ENCODE assay signal across 16 mouse cellular contexts in genomic region chr9:52229589-52229988, GRCm38 (mm10).
DNase-seq lines count a peak whose midpoint lies in the region; ATAC-seq lines count a peak whose summit lies in the region.
"Had no signal": no experiment of that assay in that cellular context is flagged by ENCODE, and none has a peak within 500 bp of the region (broad histone marks: within the 10 kb centered on the region; RNA-seq: fewer than 3 reads in every experiment).

No protein-coding gene starts in this region.

- no peak overlapping the region for H3K9ac ChIP-seq in forebrain, embryonic 14.5 days (ENCODE audit: low read length)
- no peak overlapping the region for H3K9ac ChIP-seq in midbrain, embryonic 14.5 days (replicated peaks; ENCODE audit: low read length)
- H3K9ac ChIP-seq: embryonic facial prominence, embryonic 15.5 days; forebrain, embryonic 12.5 days; limb, embryonic 13.5 days had no signal

- whole genome bisulfite sequencing in forebrain, embryonic 14.5 days, result 96% methylated on average over 9 of the region's 9 CpGs
- 93% methylated on average over 9 of the region's 9 CpGs for WGBS in midbrain, embryonic 14.5 days

- H3K27ac ChIP-seq in forebrain, embryonic 14.5 days (ENCODE audit: low read depth, low read length), result no peak overlapping the region
- no peak overlapping the region for H3K27ac ChIP-seq in midbrain, embryonic 14.5 days (replicated peaks; ENCODE audit: low read depth, low read length)
- H3K27ac ChIP-seq: embryonic facial prominence, embryonic 15.5 days; forebrain, embryonic 12.5 days; gastrocnemius, adult 2 months; heart, embryonic 10.5 days; limb, embryonic 13.5 days had no signal

- peak; percentile 1 for DNase-seq in CD4-positive, CD25-positive, alpha-beta regulatory T cell, adult 2 months (ENCODE audit: low read depth, low spot score)
- peak; percentile 88 for DNase-seq in A20 (ENCODE audit: low read depth, low spot score)
- no peak for DNase-seq in forebrain, embryonic 14.5 days (ENCODE audit: low spot score)
- no peak for DNase-seq in left cerebral cortex, adult 18-20 months (ENCODE audit: low spot score in 2 of 2)
- no peak for DNase-seq in midbrain, embryonic 14.5 days
- DNase-seq: cerebellum, adult 11-12 months; gastrocnemius, adult 2 months; heart, postnatal 36 days; kidney, adult 9 months had no signal

- no peaks in the 10 kb centered on the region for H3K27me3 ChIP-seq in forebrain, embryonic 14.5 days (replicated peaks; ENCODE audit: control insufficient read depth, insufficient read depth, low read length)
- H3K27me3 ChIP-seq in midbrain, embryonic 14.5 days (ENCODE audit: control insufficient read depth, insufficient read depth, low read length), result no peaks in the 10 kb centered on the region
- H3K27me3 ChIP-seq: embryonic facial prominence, embryonic 15.5 days; forebrain, embryonic 12.5 days; limb, embryonic 13.5 days had no signal

- H3K4me2 ChIP-seq in forebrain, embryonic 14.5 days (ENCODE audit: low read length), result no peak overlapping the region
- no peak overlapping the region for H3K4me2 ChIP-seq in midbrain, embryonic 14.5 days (ENCODE audit: low read length)
- H3K4me2 ChIP-seq: embryonic facial prominence, embryonic 15.5 days; forebrain, embryonic 12.5 days; limb, embryonic 13.5 days had no signal

- no peak overlapping the region for H3K4me3 ChIP-seq in forebrain, embryonic 14.5 days (ENCODE audit: low read depth, low read length)
- H3K4me3 ChIP-seq in midbrain, embryonic 14.5 days (replicated peaks; ENCODE audit: low read depth, low read length), result no peak overlapping the region
- H3K4me3 ChIP-seq: embryonic facial prominence, embryonic 15.5 days; forebrain, embryonic 12.5 days; gastrocnemius, adult 2 months; heart, embryonic 10.5 days; limb, embryonic 13.5 days had no signal

- no peak for ATAC-seq in CD4-positive, CD25-positive, alpha-beta regulatory T cell, adult 4 months
- ATAC-seq in granulocyte monocyte progenitor cell, adult 5-6 weeks (replicated peaks; ENCODE audit: poor library complexity, severe bottlenecking), result peak; percentile 99
- peak; percentile 80; the same call in 1 of the 2 replicates for ATAC-seq in monocyte, adult 5-6 weeks (replicated peaks; ENCODE audit: insufficient number of reproducible peaks, low FRiP score, low TSS enrichment, poor library complexity, severe bottlenecking)
- ATAC-seq in forebrain, embryonic 14.5 days, result no peak
- ATAC-seq in midbrain, embryonic 14.5 days (ENCODE audit: low FRiP score, low TSS enrichment), result no peak

- H3K36me3 ChIP-seq in forebrain, embryonic 14.5 days (ENCODE audit: control insufficient read depth, insufficient read depth, low read length), result no peaks in the 10 kb centered on the region
- no peaks in the 10 kb centered on the region for H3K36me3 ChIP-seq in midbrain, embryonic 14.5 days (ENCODE audit: control insufficient read depth, insufficient read depth, low read length)
- H3K36me3 ChIP-seq: embryonic facial prominence, embryonic 15.5 days; forebrain, embryonic 12.5 days; heart, embryonic 10.5 days; limb, embryonic 13.5 days had no signal

- H3K4me1 ChIP-seq in forebrain, embryonic 14.5 days (ENCODE audit: control insufficient read depth, insufficient read depth, low read length), result no peaks in the 10 kb centered on the region
- H3K4me1 ChIP-seq in midbrain, embryonic 14.5 days (ENCODE audit: control insufficient read depth, insufficient read depth, low read length), result 0 out of 2 replicates have a peak, but pooled peaks cover under 1% of the 10 kb centered on the region
- H3K4me1 ChIP-seq: embryonic facial prominence, embryonic 15.5 days; forebrain, embryonic 12.5 days; heart, embryonic 10.5 days; limb, embryonic 13.5 days had no signal

- no peaks in the 10 kb centered on the region for H3K9me3 ChIP-seq in forebrain, embryonic 14.5 days (replicated peaks; ENCODE audit: control insufficient read depth, low read length)
- H3K9me3 ChIP-seq in midbrain, embryonic 14.5 days (ENCODE audit: control insufficient read depth, low read length), result no peaks in the 10 kb centered on the region
- H3K9me3 ChIP-seq: embryonic facial prominence, embryonic 15.5 days; forebrain, embryonic 12.5 days; heart, embryonic 10.5 days; limb, embryonic 13.5 days had no signal

Comparison
In these comparisons a context has a peak if more than half of its experiments do, and no peak if none do; other contexts are left out.
1. DNase-seq: peak in CD4-positive, CD25-positive, alpha-beta regulatory T cell, adult 2 months (single experiment) and A20 (single experiment); none in forebrain, embryonic 14.5 days (single experiment), left cerebral cortex, adult 18-20 months (0 of 2) and midbrain, embryonic 14.5 days (single experiment).
2. ATAC-seq: peak in granulocyte monocyte progenitor cell, adult 5-6 weeks (single experiment) and monocyte, adult 5-6 weeks (single experiment); none in CD4-positive, CD25-positive, alpha-beta regulatory T cell, adult 4 months (single experiment), forebrain, embryonic 14.5 days (single experiment) and midbrain, embryonic 14.5 days (single experiment).